Mouse (Mus musculus) embryonic facial prominence, embryonic 15.5 days (tissue): Measurements from ENCODE around the gene Lsm12. TPM values are rescaled to one million over a fixed set of nuclear protein-coding genes. Genes with fewer than 3 reads are reported as not detected.

Source experiments
- ATAC-seq: fragments of 200-750 bp; cut with Nextera tagmentation; 2 replicates; pipeline ENCODE4 v1.8.0; 2017; ENCODE audit warnings: low read depth, moderate TSS enrichment; ENCODE audit not compliant: insufficient number of reproducible peaks, low FRiP score, low TSS enrichment
- H3K27ac ChIP-seq: fragments of 300-500 bp; sonication (generic); replicated peaks from 2 replicates; pipeline ENCODE4 v1.5.1; 2015; ENCODE audit warnings: mild to moderate bottlenecking, inconsistent platforms
- H3K27me3 ChIP-seq: fragments of 300-500 bp; sonication (generic); 2 replicates; pipeline ENCODE4 v1.6.1; 2015; ENCODE audit warnings: inconsistent platforms
- H3K36me3 ChIP-seq: fragments of 300-500 bp; sonication (generic); 2 replicates; pipeline ENCODE4 v1.6.1; 2015; ENCODE audit warnings: mild to moderate bottlenecking, inconsistent platforms
- H3K4me1 ChIP-seq: fragments of 300-500 bp; sonication (generic); 2 replicates; pipeline ENCODE4 v1.6.1; 2015; ENCODE audit warnings: inconsistent platforms
- H3K4me2 ChIP-seq: fragments of 300-500 bp; sonication (generic); replicated peaks from 2 replicates; pipeline ENCODE4 v1.6.1; 2015; ENCODE audit warnings: mild to moderate bottlenecking, inconsistent platforms
- H3K4me3 ChIP-seq: fragments of 300-500 bp; sonication (generic); replicated peaks from 2 replicates; pipeline ENCODE4 v1.5.1; 2015; ENCODE audit warnings: mild to moderate bottlenecking, inconsistent platforms
- H3K9ac ChIP-seq: fragments of 300-500 bp; sonication (generic); 2 replicates; pipeline ENCODE4 v1.6.1; 2015; ENCODE audit warnings: inconsistent platforms
- H3K9me3 ChIP-seq: fragments of 300-500 bp; sonication (generic); replicated peaks from 2 replicates; pipeline ENCODE4 v1.6.1; 2016; ENCODE audit warnings: inconsistent platforms
- WGBS: fragments of 180-500 bp; shearing (Covaris S2); methylation state at CpG from one replicate; pipeline ENCODE4 v1.1.7; 2015; 5-methylcytosine and 5-hydroxymethylcytosine counted together
- polyA plus RNA-seq: library from polyadenylated mRNA; unstranded; fragments of >200 nt; fragmentation: Nextera tagmentation; extraction: Ambion mirVana; gene quantifications from 2 replicates; pipeline ENCODE4 v1.2.1, GENCODE M21; 2015

Lsm12 gene
- polyA plus RNA-seq, 1 experiment from 2014 or later, result 113 TPM

DNA sequence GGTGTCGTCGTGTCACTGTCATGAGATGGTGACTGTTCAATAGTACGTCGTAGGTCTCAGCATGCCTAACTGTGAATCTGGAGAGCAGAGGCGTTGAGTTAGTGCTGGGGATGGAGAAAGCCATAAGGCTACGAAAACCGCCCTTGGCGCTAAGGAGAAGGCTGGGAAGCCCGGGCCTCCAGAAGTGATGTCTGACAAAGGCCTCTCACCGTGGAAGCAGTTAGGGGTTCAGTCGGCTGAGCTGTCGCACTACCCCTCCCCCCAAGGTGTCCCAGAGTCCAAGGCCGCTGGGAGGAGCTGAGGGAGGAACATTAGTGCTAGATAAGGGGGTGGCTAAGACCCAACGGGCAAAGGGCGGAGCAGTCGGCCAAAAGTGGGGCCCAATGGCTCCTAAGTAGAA lies 39.1 kb downstream of the Lsm12 start:
- peaks cover 73% of the 10 kb centered on the region for H3K27me3 ChIP-seq
- H3K27ac ChIP-seq, result no peak overlapping the region
- 5% methylated on average over 16 of the region's 16 CpGs for WGBS
- peak overlapping the region; percentile 35; the same call in 1 of the 2 replicates for H3K4me3 ChIP-seq
- H3K4me2 ChIP-seq, result peak overlapping the region; percentile 55; the same call in 1 of the 2 replicates
- H3K4me1 ChIP-seq, result peaks cover 22% of the 10 kb centered on the region
- H3K9ac ChIP-seq, result no peak overlapping the region
- no peaks in the 10 kb centered on the region for H3K9me3 ChIP-seq
- no peak for ATAC-seq
- H3K36me3 ChIP-seq, result no peaks in the 10 kb centered on the region

DNA sequence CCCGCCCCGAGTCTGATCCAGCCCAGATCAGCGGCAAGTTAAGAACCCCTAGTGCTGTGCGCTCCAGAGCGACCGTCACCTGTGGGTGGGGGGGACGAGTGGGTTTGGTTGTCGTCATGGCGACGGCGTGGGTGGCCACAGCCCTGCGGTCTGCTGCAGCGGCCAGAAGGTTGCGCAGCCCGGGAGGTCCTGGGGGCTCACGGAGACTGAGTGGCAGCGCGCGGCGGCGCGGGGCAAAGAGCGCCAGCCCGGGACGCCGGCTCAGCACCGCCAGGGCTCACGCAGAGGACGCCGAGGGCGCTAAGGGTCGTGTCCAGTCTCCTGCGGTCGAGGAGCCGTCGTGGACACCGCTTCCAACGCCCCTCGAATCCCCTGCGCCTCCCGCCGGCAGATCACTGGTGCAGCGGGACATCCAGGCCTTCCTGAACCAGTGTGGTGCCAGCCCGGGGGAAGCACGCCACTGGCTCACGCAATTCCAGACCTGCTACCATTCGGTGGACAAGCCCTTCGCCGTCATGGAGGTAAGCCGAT lies 39.6 kb downstream of the Lsm12 start, which contains the start of gene Nags:
Gene Nags, plus strand, starts transcription at position 43 of the 531 bp plus-strand sequence.
- Histone ChIP-seq H3K36me3 (no peaks in the 10 kb centered on the region), H3K4me3 (peak within 1 kb of the TSS; percentile 35), H3K27me3 (peaks cover 73% of the 10 kb centered on the region), H3K4me2 (peak within 1 kb of the TSS; percentile 55), H3K4me1 (peaks cover 22% of the 10 kb centered on the region), H3K27ac (no peak within 1 kb of the TSS), H3K9ac (no peak within 1 kb of the TSS), H3K9me3 (no peaks in the 10 kb centered on the region)
- 2% methylated on average over 50 of the region's 50 CpGs for WGBS
- ATAC-seq, result 0 out of 2 replicates have a peak, but pooled peaks have one; percentile 26

DNA sequence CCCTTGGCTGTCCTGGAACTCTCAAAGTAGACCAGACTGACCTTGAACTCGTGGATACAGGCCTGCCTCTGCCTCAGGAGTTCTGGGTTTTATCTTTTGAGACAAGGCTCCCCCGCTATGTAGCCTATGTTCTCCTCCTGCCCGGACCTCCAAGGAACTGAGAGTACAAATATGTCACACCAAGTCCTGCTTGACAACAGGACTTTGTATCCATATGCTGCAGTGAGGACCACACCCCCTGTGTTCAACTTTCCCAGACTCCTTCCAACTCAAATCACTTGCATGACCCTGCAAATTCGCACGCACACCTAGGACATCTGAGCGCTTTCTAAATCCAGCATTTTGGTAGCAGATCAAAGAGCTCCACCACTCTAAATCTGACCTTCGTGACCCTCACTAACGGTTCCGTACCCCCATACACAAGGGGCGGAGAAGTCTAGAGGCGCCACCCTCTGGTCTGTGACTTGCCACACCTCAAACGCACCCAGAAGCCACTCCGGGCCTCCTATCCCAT lies 40.1 kb downstream of the Lsm12 start:
- Histone ChIP-seq H3K36me3 (no peaks in the 10 kb centered on the region), H3K9ac (no peak overlapping the region), H3K27ac (no peak overlapping the region), H3K27me3 (peaks cover 73% of the 10 kb centered on the region), H3K4me2 (peak overlapping the region; percentile 55), H3K4me3 (peak overlapping the region; percentile 35), H3K9me3 (no peaks in the 10 kb centered on the region), H3K4me1 (peaks cover 22% of the 10 kb centered on the region)
- ATAC-seq, result no peak
- 26% methylated on average over 13 of the region's 13 CpGs for WGBS

GRCm38 (mm10) chr11:102142355-102142754 lies 42.7 kb downstream of the Lsm12 start:
- Histone ChIP-seq H3K9ac (no peak overlapping the region), H3K36me3 (no peaks in the 10 kb centered on the region), H3K4me1 (peaks cover 24% of the 10 kb centered on the region), H3K27me3 (peaks cover 50% of the 10 kb centered on the region), H3K9me3 (no peaks in the 10 kb centered on the region), H3K4me3 (no peak overlapping the region), H3K27ac (no peak overlapping the region), H3K4me2 (no peak overlapping the region)
- 67% methylated on average over 7 of the region's 7 CpGs for WGBS
- no peak for ATAC-seq

DNA sequence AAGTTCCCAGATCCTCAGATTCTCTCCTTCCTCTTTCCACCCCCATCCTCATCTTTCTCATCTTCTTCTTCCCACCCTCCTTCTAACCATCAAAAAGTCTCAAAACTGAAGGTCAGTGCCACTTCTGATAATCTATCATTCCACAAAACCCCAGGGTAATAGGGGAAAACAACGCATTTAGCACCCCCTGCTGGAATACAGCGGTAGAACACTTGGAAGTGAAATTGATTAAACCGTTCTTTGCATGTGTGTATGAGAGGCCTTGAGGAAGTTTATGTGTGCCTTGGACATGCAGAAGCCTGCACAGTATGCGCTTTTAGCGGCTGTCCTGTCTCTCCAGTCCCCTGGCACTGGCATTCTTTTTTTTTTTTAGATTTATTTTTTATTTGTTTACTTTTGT lies 44.6 kb downstream of the Lsm12 start:
- no peak for ATAC-seq
- WGBS, result 3% methylated on average over 5 of the region's 5 CpGs
- no peak overlapping the region for H3K4me3 ChIP-seq

DNA sequence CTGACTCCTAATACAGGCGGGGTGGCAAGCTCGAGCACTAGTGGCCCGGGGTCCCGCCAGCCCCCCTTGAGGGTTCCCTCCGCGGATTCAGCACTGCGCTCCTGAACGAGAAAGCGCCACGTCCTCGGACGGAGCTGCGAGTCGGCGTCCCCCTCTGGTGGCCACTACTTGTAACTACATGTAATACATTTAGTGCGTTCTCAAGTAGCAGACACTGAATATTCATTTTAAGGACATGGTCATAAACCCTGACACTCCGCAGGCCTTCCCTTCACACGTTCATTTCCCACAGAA lies 46.7 kb downstream of the Lsm12 start:
- H3K36me3 ChIP-seq, result no peaks in the 10 kb centered on the region
- H3K4me1 ChIP-seq, result peaks cover 9% of the 10 kb centered on the region
- no peak overlapping the region for H3K9ac ChIP-seq

More for the DNA sequence above, 44.6 kb downstream of the Lsm12 start:
- peaks cover 32% of the 10 kb centered on the region for H3K27me3 ChIP-seq
- H3K27ac ChIP-seq, result no peak overlapping the region
- H3K9ac ChIP-seq, result no peak overlapping the region
- no peaks in the 10 kb centered on the region for H3K36me3 ChIP-seq
- no peak overlapping the region for H3K4me2 ChIP-seq
- H3K9me3 ChIP-seq, result no peaks in the 10 kb centered on the region
- H3K4me1 ChIP-seq, result peaks cover 9% of the 10 kb centered on the region

DNA sequence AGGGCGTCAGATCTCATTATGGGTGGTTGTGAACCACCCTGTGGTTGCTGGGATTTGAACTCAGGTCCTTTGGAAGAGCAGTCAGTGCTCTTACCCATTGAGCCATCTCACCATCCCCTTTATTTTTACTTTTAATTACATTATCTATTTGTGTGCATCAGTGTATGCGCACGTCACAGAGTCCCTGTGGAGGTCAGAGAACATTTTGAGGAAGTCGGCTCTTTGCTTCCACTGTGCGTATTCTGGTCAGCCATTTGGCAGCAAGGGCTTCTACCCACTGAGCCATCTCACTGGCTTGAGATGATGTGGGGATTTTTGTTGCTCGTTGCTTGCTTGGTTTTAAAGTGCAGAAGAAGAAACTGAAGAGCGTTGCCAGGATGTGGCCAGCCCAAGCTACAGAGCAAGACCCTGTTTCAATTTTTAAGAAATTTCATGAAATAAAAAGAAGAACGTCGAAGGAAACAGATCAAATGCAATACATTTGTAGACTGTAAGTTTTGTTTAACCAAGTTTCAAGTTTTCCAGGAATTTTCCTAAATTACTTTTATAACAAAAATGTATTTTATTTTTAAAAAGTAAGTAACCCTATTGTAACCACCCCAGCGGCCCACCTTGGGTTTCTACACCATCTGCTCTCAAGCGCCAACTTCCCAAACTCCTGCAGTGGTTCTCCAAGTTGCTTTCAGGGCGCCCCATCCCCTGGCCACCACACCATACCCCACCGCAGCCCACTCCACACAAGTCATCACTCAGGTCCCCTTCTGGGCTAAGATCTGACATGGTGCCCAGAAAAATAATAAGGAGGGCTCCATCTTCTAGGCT lies 47.3 kb downstream of the Lsm12 start:
- no peaks in the 10 kb centered on the region for H3K9me3 ChIP-seq
- no peaks in the 10 kb centered on the region for H3K36me3 ChIP-seq
- H3K4me2 ChIP-seq, result peak overlapping the region; percentile 63
- H3K27me3 ChIP-seq, result peaks cover 6% of the 10 kb centered on the region
- no peak overlapping the region for H3K9ac ChIP-seq
- WGBS, result 43% methylated on average over 13 of the region's 13 CpGs
- peaks cover 9% of the 10 kb centered on the region for H3K4me1 ChIP-seq
- peak overlapping the region; percentile 36 for H3K4me3 ChIP-seq
- no peak for ATAC-seq
- H3K27ac ChIP-seq, result no peak overlapping the region

More for the DNA sequence above, 46.7 kb downstream of the Lsm12 start:
- peak overlapping the region; percentile 63 for H3K4me2 ChIP-seq
- H3K27ac ChIP-seq, result no peak overlapping the region
- peaks cover 11% of the 10 kb centered on the region for H3K27me3 ChIP-seq
- WGBS, result 1% methylated on average over 18 of the region's 18 CpGs
- no peaks in the 10 kb centered on the region for H3K9me3 ChIP-seq
- ATAC-seq, result no peak; the same call in 1 of the 2 replicates
- H3K4me3 ChIP-seq, result peak overlapping the region; percentile 36

DNA sequence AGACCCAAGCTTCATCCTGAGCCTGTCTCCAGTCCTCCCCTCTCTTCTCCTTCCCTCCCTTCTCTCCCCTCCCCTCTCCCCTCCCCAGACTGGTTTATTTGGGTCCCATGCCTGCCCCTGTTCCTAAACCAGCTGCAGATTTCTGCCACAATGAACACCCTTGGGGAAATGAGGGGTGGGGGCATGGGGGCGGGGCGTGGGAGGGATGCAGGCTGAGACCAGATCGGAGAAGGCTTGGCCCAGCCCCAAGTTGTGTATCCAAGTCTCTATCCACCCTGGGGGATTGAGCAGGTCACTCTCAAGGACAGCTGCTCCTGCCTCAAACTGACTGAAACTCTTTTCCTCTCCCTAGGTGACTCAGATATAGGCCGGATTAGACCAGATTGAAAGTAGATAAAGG lies 50.6 kb downstream of the Lsm12 start:
- H3K27ac ChIP-seq, result no peak overlapping the region
- H3K4me1 ChIP-seq, result peaks cover 9% of the 10 kb centered on the region
- H3K36me3 ChIP-seq, result no peaks in the 10 kb centered on the region
- 16% methylated on average over 4 of the region's 4 CpGs for WGBS
- no peak overlapping the region for H3K4me3 ChIP-seq
- H3K4me2 ChIP-seq, result no peak overlapping the region
- no peaks in the 10 kb centered on the region for H3K27me3 ChIP-seq
- no peak overlapping the region for H3K9ac ChIP-seq
- no peak for ATAC-seq
- H3K9me3 ChIP-seq, result no peaks in the 10 kb centered on the region

DNA sequence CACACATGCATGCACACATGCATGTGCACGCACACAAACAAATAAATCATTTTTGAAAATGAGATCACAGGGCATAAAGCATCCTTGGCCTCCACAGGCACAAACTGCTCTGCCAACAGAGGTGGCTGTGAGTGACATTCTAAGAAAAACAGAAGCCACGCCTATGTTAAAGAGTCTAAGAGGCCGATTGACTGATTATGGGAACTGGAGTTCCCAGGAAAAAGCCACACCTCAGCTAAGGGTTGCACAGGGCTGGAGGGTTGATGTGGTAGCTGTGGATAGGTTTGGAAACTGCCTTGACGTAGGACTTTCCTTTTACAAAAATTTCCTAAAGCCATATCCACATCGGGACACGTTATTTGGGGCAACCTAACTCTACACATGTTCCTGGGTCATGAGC lies 67.7 kb downstream of the Lsm12 start:
- Histone ChIP-seq H3K9ac (no peak overlapping the region), H3K4me1 (no peaks in the 10 kb centered on the region), H3K27ac (no peak overlapping the region), H3K4me2 (no peak overlapping the region), H3K9me3 (no peaks in the 10 kb centered on the region), H3K36me3 (no peaks in the 10 kb centered on the region), H3K27me3 (peaks cover 6% of the 10 kb centered on the region; the same call in 1 of the 2 replicates), H3K4me3 (no peak overlapping the region)
- ATAC-seq, result no peak
- WGBS, result 74% methylated on average over 6 of the region's 6 CpGs

- Histone ChIP-seq H3K4me3 (no peak overlapping the region), H3K4me1 (no peaks in the 10 kb centered on the region)
- 72% methylated on average over 8 of the region's 8 CpGs for WGBS
Measured at GRCm38 (mm10) chr11:102116241-102116640, 68.9 kb downstream of the Lsm12 start.

More at GRCm38 (mm10) chr11:102116241-102116640, 68.9 kb downstream of the Lsm12 start:
- ATAC-seq, result no peak
- Histone ChIP-seq H3K9me3 (no peaks in the 10 kb centered on the region), H3K4me2 (no peak overlapping the region), H3K36me3 (no peaks in the 10 kb centered on the region), H3K27ac (no peak overlapping the region), H3K9ac (no peak overlapping the region), H3K27me3 (peaks cover 6% of the 10 kb centered on the region; the same call in 1 of the 2 replicates)
